Mouse (Mus musculus) liver, adult 2 months (tissue): ENCODE measurements around the gene Ece2. TPM values are rescaled to one million over a fixed set of nuclear protein-coding genes. Genes with fewer than 3 reads are reported as not detected.

Source experiments
- DNase-seq: peaks from one replicate; pipeline ENCODE4 v3.0.0-alpha.2; 2011; ENCODE audit warnings: low read depth, low spot score; ENCODE audit errors: extremely low read depth
- H3K27ac ChIP-seq: fragments of 200-500 bp; replicated peaks from 2 replicates; pipeline ENCODE4 v1.5.1; 2012; ENCODE audit warnings: low read depth, mild to moderate bottlenecking, control low read depth, inconsistent platforms, low read length; ENCODE audit not compliant: insufficient read depth
- H3K27me3 ChIP-seq: fragments of 200-500 bp; 2 replicates; pipeline ENCODE4 v1.6.1; 2012; ENCODE audit warnings: mild to moderate bottlenecking, moderate library complexity, low read length, inconsistent platforms; ENCODE audit not compliant: control insufficient read depth, insufficient read depth
- H3K36me3 ChIP-seq: fragments of 200-500 bp; 2 replicates; pipeline ENCODE4 v1.6.1; 2012; ENCODE audit warnings: low read length, inconsistent platforms; ENCODE audit not compliant: control insufficient read depth, insufficient read depth
- H3K4me1 ChIP-seq: fragments of 200-500 bp; 2 replicates; pipeline ENCODE4 v1.6.1; 2011; ENCODE audit warnings: low read length; ENCODE audit not compliant: control insufficient read depth, insufficient read depth
- H3K4me3 ChIP-seq: fragments of 200-500 bp; 2 replicates; pipeline ENCODE4 v1.5.1; 2011; ENCODE audit warnings: low read depth, mild to moderate bottlenecking, control low read depth, low read length, moderate library complexity; ENCODE audit not compliant: insufficient read depth
- H3K79me2 ChIP-seq: fragments of 200-500 bp; 2 replicates; pipeline ENCODE4 v1.6.1; 2012; ENCODE audit warnings: inconsistent platforms, mild to moderate bottlenecking, low read length, moderate library complexity; ENCODE audit not compliant: control insufficient read depth, insufficient read depth
- H3K9ac ChIP-seq: fragments of 200-500 bp; 2 replicates; pipeline ENCODE4 v1.6.1; 2012; ENCODE audit warnings: low read depth, mild to moderate bottlenecking, control low read depth, inconsistent platforms, low read length
- CTCF ChIP-seq: fragments of 200-500 bp; IDR thresholded peaks from 2 replicates; pipeline ENCODE4 v1.5.1; 2011; ENCODE audit warnings: low read depth, low read length, control low read depth
- POLR2A ChIP-seq: fragments of 200-500 bp; IDR thresholded peaks from 2 replicates; pipeline ENCODE4 v1.6.1; 2011; ENCODE audit warnings: low read length, control low read depth; ENCODE audit not compliant: insufficient read depth; ENCODE audit errors: extremely low read depth
- WGBS: fragments of 180-500 bp; shearing (Covaris S2); methylation state at CpG from one replicate; pipeline ENCODE4 v1.1.7; 2018; 5-methylcytosine and 5-hydroxymethylcytosine counted together
- polyA plus RNA-seq: library from polyadenylated mRNA; depleted of rRNA; stranded (reverse); fragments of >200 nt; gene quantifications from 2 replicates; pipeline ENCODE4 v1.2.3, GENCODE M21; 2012
- total RNA-seq: library from RNA; depleted of rRNA; stranded (reverse); fragments of >200 nt; gene quantifications from 2 replicates; pipeline ENCODE4 v1.2.3, GENCODE M21; 2014

Gene Ece2
- total and polyA plus RNA-seq, 2 experiments, result not detected

GRCm38 (mm10) chr16:20610501-20611356 is 18.9 kb upstream of the Ece2 start:
- H3K27ac ChIP-seq, result peak overlapping the region; percentile 33
- peaks cover 3% of the 10 kb centered on the region; the same call in 1 of the 2 replicates for H3K4me1 ChIP-seq
- peak overlapping the region; percentile 87 for H3K9ac ChIP-seq
- H3K4me3 ChIP-seq, result peak overlapping the region; percentile 81
- H3K79me2 ChIP-seq, result no peaks in the 10 kb centered on the region
- under 1% methylated on average over 28 of the region's 28 CpGs for whole genome bisulfite sequencing
- peak; percentile 78 for DNase-seq
- no peaks in the 10 kb centered on the region for H3K27me3 ChIP-seq
- peak; percentile 55; the same call in 1 of the 2 replicates for TF ChIP-seq POLR2A
- no peak for TF ChIP-seq CTCF
- H3K36me3 ChIP-seq, result no peaks in the 10 kb centered on the region; the same call in 1 of the 2 replicates

- Histone ChIP-seq H3K79me2 (no peaks in the 10 kb centered on the region), H3K4me3 (peak within 1 kb of the TSS; percentile 88), H3K9ac (peak within 1 kb of the TSS; percentile 87), H3K4me1 (peaks cover 3% of the 10 kb centered on the region; the same call in 1 of the 2 replicates), H3K27me3 (no peaks in the 10 kb centered on the region), H3K36me3 (no peaks in the 10 kb centered on the region), H3K27ac (peak within 1 kb of the TSS; percentile 53)
- DNase-seq, result peak; percentile 93
- WGBS, result 2% methylated on average over 41 of the region's 41 CpGs
- TF ChIP-seq CTCF, result no peak
- TF ChIP-seq POLR2A, result peak; percentile 52; the same call in 1 of the 2 replicates
These were observed 18.0 kb upstream of the Ece2 start, which contains the start of the genes Eef1akmt4, Gm49333 and Alg3 for GRCm38 (mm10) chr16:20611357-20612227. Gene Eef1akmt4, plus strand, starts transcription at chr16:20611593. Gene Gm49333, plus strand, starts transcription at chr16:20611610. Gene Alg3, minus strand, starts transcription at chr16:20611735.

- TF ChIP-seq CTCF (no peak), POLR2A (no peak)
- no peak for DNase-seq
- Histone ChIP-seq H3K27ac (no peak overlapping the region), H3K9ac (no peak overlapping the region), H3K79me2 (no peaks in the 10 kb centered on the region), H3K36me3 (no peaks in the 10 kb centered on the region), H3K4me1 (peaks cover 8% of the 10 kb centered on the region), H3K27me3 (no peaks in the 10 kb centered on the region), H3K4me3 (peak overlapping the region; percentile 11; the same call in 1 of the 2 replicates)
- WGBS, result 4% methylated on average over 74 of the region's 83 CpGs
These were observed 9.9 kb upstream of the Ece2 start for GRCm38 (mm10) chr16:20619541-20620398.

GRCm38 (mm10) chr16:20620399-20620735 is 9.3 kb upstream of the Ece2 start:
- H3K4me3 ChIP-seq, result peak overlapping the region; percentile 11; the same call in 1 of the 2 replicates
- 1% methylated on average over 9 of the region's 9 CpGs for WGBS
- peaks cover 8% of the 10 kb centered on the region for H3K4me1 ChIP-seq
- H3K27ac ChIP-seq, result no peak overlapping the region
- no peak for TF ChIP-seq CTCF
- TF ChIP-seq POLR2A, result no peak
- no peak for DNase-seq
- no peaks in the 10 kb centered on the region for H3K36me3 ChIP-seq
- H3K9ac ChIP-seq, result no peak overlapping the region
- H3K79me2 ChIP-seq, result no peaks in the 10 kb centered on the region
- H3K27me3 ChIP-seq, result no peaks in the 10 kb centered on the region

- Histone ChIP-seq H3K4me1 (peaks cover 8% of the 10 kb centered on the region), H3K4me3 (peak overlapping the region; percentile 84), H3K27me3 (no peaks in the 10 kb centered on the region), H3K36me3 (no peaks in the 10 kb centered on the region), H3K79me2 (no peaks in the 10 kb centered on the region), H3K9ac (peak overlapping the region; percentile 72), H3K27ac (no peak overlapping the region)
- DNase-seq, result no peak
- 1% methylated on average over 32 of the region's 32 CpGs for WGBS
- TF ChIP-seq POLR2A, result no peak
- no peak for TF ChIP-seq CTCF
These were observed 8.9 kb upstream of the Ece2 start for GRCm38 (mm10) chr16:20620751-20621190.
